Comparison of ENCODE assay signal across 8 mouse cellular contexts in genomic region chr11:73048030-73048876, GRCm38 (mm10). TPM values are rescaled to one million over a fixed set of nuclear protein-coding genes. Genes with fewer than 3 reads are reported as not detected.
DNase-seq lines count a peak whose midpoint lies in the region; ATAC-seq and TF ChIP-seq lines count a peak whose summit lies in the region.

No protein-coding gene starts in this region.

- WGBS in hindbrain, embryonic 13.5 days, result 2% methylated on average over 48 of the region's 55 CpGs

- peak overlapping the region; percentile 96 for H3K9ac ChIP-seq in hindbrain, embryonic 13.5 days

- peaks cover 21% of the 10 kb centered on the region for H3K4me1 ChIP-seq in hindbrain, embryonic 13.5 days (replicated peaks)

- no peak for TF ChIP-seq CTCF in gastrocnemius, adult 2 months (IDR thresholded peaks at IDR 0.05)

- H3K9me3 ChIP-seq in hindbrain, embryonic 13.5 days, result no peaks in the 10 kb centered on the region

- intact Hi-C loops in gastrocnemius, adult 2 months (cut with DNase I), result loop anchor here (2.0 to 5.0 kb wide), 2 partner anchors 41 to 121 kb away; no protein-coding TSS in a partner anchor

- peak overlapping the region; percentile 85 for H3K4me2 ChIP-seq in hindbrain, embryonic 13.5 days

- peaks cover 25% of the 10 kb centered on the region for H3K36me3 ChIP-seq in hindbrain, embryonic 13.5 days

- ATAC-seq in hindbrain, embryonic 13.5 days (ENCODE audit: low FRiP score), result peak; percentile 74
- peak; percentile 54 for ATAC-seq in megakaryocyte-erythroid progenitor cell, adult 5-6 weeks (replicated peaks; ENCODE audit: low FRiP score, low TSS enrichment, poor library complexity, severe bottlenecking)

- H3K27me3 ChIP-seq in hindbrain, embryonic 13.5 days, result no peaks in the 10 kb centered on the region

- peak overlapping the region; percentile 100 for H3K4me3 ChIP-seq in gastrocnemius, adult 2 months
- H3K4me3 ChIP-seq in hindbrain, embryonic 13.5 days, result peak overlapping the region; percentile 94

- DNase-seq in gastrocnemius, adult 2 months, result no peak
- no peak for DNase-seq in gastrocnemius, postnatal 10 days
- peak; percentile 48 for DNase-seq in 416B (ENCODE audit: low read depth)
- DNase-seq in c-Kit-negative CD71-positive TER-119-positive erythroid progenitor cells, embryonic 14.5 days (ENCODE audit: low read depth, low spot score), result peak; percentile 48
- no peak for DNase-seq in right cerebral cortex, postnatal 36 days (ENCODE audit: low spot score in 2 of 2)
- no peak for DNase-seq in adrenal gland, adult (ENCODE audit: inconsistent age in 2 of 2, low spot score in 1 of 2)

- H3K27ac ChIP-seq in gastrocnemius, adult 2 months, result peak overlapping the region; percentile 96
- peak overlapping the region; percentile 94 for H3K27ac ChIP-seq in hindbrain, embryonic 13.5 days

RNA-seq across cellular contexts. Expression of gene Ncbp3, which starts 0.7 kb away (rescaled TPM):
- total RNA-seq in gastrocnemius, adult 2 months (2021), result 1 to 10 TPM; 3.2 to 3.9 TPM
- total RNA-seq in gastrocnemius, postnatal 10 days (2021), result 1 to 10 TPM; 4.6 to 6.6 TPM
- polyA plus RNA-seq in hindbrain, embryonic 13.5 days (2015; fragmentation: Nextera tagmentation; extraction: Ambion mirVana), result 12.5 and 13.1 TPM in 2 replicates
- total RNA-seq in megakaryocyte-erythroid progenitor cell, adult 5-6 weeks (2014; fragmentation: Nextera tagmentation), result 12.5 and 12.7 TPM in 2 replicates
- total RNA-seq in megakaryocyte-erythroid progenitor cell, adult 5-6 weeks (2017), result 16.4 and 19.1 TPM in 2 replicates

RNA-seq across cellular contexts. Expression of gene Camkk1, which starts 29.4 kb away (rescaled TPM):
- total RNA-seq in gastrocnemius, adult 2 months (2021), result under 1 TPM; 0.43 to 0.89 TPM
- total RNA-seq in gastrocnemius, postnatal 10 days (2021), result 1 to 10 TPM; 1.7 to 2.2 TPM
- 21.5 and 23.1 TPM in 2 replicates for polyA plus RNA-seq in hindbrain, embryonic 13.5 days (2015; fragmentation: Nextera tagmentation; extraction: Ambion mirVana)
- 0.12 and 0.28 TPM in 2 replicates for total RNA-seq in megakaryocyte-erythroid progenitor cell, adult 5-6 weeks (2014; fragmentation: Nextera tagmentation)
- 0.53 TPM in 1 of 2 replicates, not detected in the other for total RNA-seq in megakaryocyte-erythroid progenitor cell, adult 5-6 weeks (2017)

RNA-seq across cellular contexts. Expression of gene Itgae, which starts 42.1 kb away (rescaled TPM):
- total RNA-seq in gastrocnemius, adult 2 months (2021), result under 1 TPM; 0.08 to 0.17 TPM
- total RNA-seq in gastrocnemius, postnatal 10 days (2021), result under 1 TPM; 0.05 to 0.20 TPM
- polyA plus RNA-seq in hindbrain, embryonic 13.5 days (2015; fragmentation: Nextera tagmentation; extraction: Ambion mirVana), result 0.13 and 0.27 TPM in 2 replicates
- 0.17 and 0.20 TPM in 2 replicates for total RNA-seq in megakaryocyte-erythroid progenitor cell, adult 5-6 weeks (2014; fragmentation: Nextera tagmentation)
- not detected in 2 replicates for total RNA-seq in megakaryocyte-erythroid progenitor cell, adult 5-6 weeks (2017)

RNA-seq across cellular contexts. Expression of gene P2rx1, which starts 49.4 kb away (rescaled TPM):
- total RNA-seq in gastrocnemius, adult 2 months (2021), result under 1 TPM; 0.15 to 0.56 TPM
- 1 to 10 TPM in 1 of 2 experiments, under 1 TPM in 1; 0.85 to 1.2 TPM for total RNA-seq in gastrocnemius, postnatal 10 days (2021)
- 0.65 TPM in 2 replicates for polyA plus RNA-seq in hindbrain, embryonic 13.5 days (2015; fragmentation: Nextera tagmentation; extraction: Ambion mirVana)
- total RNA-seq in megakaryocyte-erythroid progenitor cell, adult 5-6 weeks (2014; fragmentation: Nextera tagmentation), result 1.8 and 3.1 TPM in 2 replicates
- 2.2 TPM in 1 of 2 replicates, not detected in the other for total RNA-seq in megakaryocyte-erythroid progenitor cell, adult 5-6 weeks (2017)

Comparison
In these comparisons a context has a peak if more than half of its experiments do, and no peak if none do; other contexts are left out.
1. DNase-seq: peak in 416B (single experiment) and c-Kit-negative CD71-positive TER-119-positive erythroid progenitor cells, embryonic 14.5 days (single experiment); none in gastrocnemius, adult 2 months (single experiment), gastrocnemius, postnatal 10 days (single experiment), right cerebral cortex, postnatal 36 days (0 of 2) and adrenal gland, adult (0 of 2).